Mouse (Mus musculus): ENCODE measurements around the gene Rtn4rl1. TPM values are rescaled to one million over a fixed set of nuclear protein-coding genes. Genes with fewer than 3 reads are reported as not detected.
"Not testable (repeated sequence)": the region's sequence is repeated elsewhere in the genome, so short reads cannot be mapped to it uniquely, and the experiment has no call there.

Gene Rtn4rl1
- polyA plus RNA-seq, 1 experiment: not detected

DNA sequence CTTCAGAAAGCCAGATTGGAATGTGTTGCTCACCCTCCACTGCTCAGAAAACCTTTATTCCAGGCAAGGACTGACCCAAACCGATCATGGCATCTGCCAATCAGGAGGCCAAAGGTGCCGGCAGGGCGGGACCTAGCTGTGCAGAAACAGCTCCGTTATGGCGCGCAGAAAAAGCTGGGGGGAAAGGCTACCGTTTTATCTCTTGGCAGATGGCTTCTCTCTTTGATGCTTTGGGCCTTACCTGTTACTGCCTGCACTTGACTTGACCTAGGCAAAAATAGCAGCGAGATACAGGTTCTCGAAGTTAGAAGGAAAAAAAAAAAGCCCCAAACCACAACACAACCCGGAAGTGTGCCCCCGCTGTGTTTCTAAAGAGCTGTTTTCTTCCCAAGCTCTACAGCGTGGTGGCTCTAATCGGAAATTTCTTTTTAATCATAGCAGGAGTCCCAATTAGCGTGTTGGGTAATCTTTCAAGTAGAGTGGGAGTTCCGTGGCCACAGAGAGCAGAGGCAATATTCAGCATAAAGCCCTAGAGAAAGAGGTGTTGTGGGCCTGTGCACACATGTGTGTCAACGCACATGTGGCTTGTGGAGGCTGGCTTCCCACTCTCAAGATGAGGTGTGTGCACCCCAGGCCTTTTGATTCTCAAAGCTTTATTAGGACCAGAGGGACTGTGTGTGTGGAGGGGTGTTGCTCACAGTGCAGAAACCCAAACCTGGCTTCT lies 85.9 kb downstream of the Rtn4rl1 start:
- Histone ChIP-seq H3K4me3 (ENCODE audit: insufficient read depth, low read depth, low read length) (no peak overlapping the region), H3K4me1 (ENCODE audit: control insufficient read depth, insufficient read depth, low read length) (peaks cover 28% of the 10 kb centered on the region), H3K27ac (ENCODE audit: insufficient read depth, low read depth, low read length) (no peak overlapping the region; the same call in 1 of the 2 replicates)
- 20% methylated on average over 16 of the region's 16 CpGs for WGBS
- no peak for TF ChIP-seq CTCF (IDR thresholded peaks at IDR 0.05; ENCODE audit: insufficient read depth, low read depth, low read length)
- no peak for TF ChIP-seq POLR2A (IDR thresholded peaks at IDR 0.05; ENCODE audit: insufficient read depth, low read depth, low read length)

- Histone ChIP-seq H3K27ac (ENCODE audit: insufficient read depth, low read depth, low read length) (no peak overlapping the region), H3K4me1 (ENCODE audit: control insufficient read depth, insufficient read depth, low read length) (peaks cover 25% of the 10 kb centered on the region), H3K4me3 (ENCODE audit: insufficient read depth, low read depth, low read length) (no peak overlapping the region)
- 46% methylated on average over 4 of the region's 5 CpGs for WGBS
- no peak for TF ChIP-seq CTCF (IDR thresholded peaks at IDR 0.05; ENCODE audit: insufficient read depth, low read depth, low read length)
- TF ChIP-seq POLR2A (IDR thresholded peaks at IDR 0.05; ENCODE audit: insufficient read depth, low read depth, low read length): no peak
Measured at GRCm38 (mm10) chr11:75280066-75280410, 86.5 kb downstream of the Rtn4rl1 start.

DNA sequence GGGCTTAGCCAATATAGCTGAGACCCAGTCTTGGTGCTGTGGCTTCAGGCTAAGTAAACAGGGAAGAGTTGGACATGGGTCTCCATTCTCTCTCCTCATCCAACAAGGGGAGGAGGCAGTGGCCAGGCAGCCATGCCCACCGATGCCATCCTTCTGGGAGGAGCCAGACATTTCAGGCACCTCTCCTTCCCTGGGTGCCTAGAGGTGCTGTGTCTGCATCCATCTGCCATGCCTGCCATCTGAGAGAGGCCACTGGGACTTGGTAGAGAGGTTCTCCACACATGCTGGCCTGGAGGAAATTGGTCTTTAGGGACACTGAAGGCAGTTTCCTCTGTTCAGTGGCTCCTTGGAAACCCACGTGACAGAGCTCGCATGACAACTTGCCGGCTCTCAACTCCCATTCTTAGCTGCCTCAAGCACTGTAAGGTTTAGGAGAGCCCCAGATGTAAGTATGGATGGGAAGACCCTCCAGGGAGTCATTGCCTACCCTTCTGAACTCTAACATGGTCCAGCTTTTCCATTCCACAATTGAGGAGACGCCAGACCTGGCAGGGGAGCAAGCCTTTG lies 86.9 kb downstream of the Rtn4rl1 start:
- TF ChIP-seq CTCF (IDR thresholded peaks at IDR 0.05; ENCODE audit: insufficient read depth, low read depth, low read length) (no peak), POLR2A (IDR thresholded peaks at IDR 0.05; ENCODE audit: insufficient read depth, low read depth, low read length) (no peak)
- WGBS: 74% methylated on average over 5 of the region's 5 CpGs
- Histone ChIP-seq H3K4me3 (ENCODE audit: insufficient read depth, low read depth, low read length) (no peak overlapping the region), H3K4me1 (ENCODE audit: control insufficient read depth, insufficient read depth, low read length) (peaks cover 25% of the 10 kb centered on the region), H3K27ac (ENCODE audit: insufficient read depth, low read depth, low read length) (no peak overlapping the region)

DNA sequence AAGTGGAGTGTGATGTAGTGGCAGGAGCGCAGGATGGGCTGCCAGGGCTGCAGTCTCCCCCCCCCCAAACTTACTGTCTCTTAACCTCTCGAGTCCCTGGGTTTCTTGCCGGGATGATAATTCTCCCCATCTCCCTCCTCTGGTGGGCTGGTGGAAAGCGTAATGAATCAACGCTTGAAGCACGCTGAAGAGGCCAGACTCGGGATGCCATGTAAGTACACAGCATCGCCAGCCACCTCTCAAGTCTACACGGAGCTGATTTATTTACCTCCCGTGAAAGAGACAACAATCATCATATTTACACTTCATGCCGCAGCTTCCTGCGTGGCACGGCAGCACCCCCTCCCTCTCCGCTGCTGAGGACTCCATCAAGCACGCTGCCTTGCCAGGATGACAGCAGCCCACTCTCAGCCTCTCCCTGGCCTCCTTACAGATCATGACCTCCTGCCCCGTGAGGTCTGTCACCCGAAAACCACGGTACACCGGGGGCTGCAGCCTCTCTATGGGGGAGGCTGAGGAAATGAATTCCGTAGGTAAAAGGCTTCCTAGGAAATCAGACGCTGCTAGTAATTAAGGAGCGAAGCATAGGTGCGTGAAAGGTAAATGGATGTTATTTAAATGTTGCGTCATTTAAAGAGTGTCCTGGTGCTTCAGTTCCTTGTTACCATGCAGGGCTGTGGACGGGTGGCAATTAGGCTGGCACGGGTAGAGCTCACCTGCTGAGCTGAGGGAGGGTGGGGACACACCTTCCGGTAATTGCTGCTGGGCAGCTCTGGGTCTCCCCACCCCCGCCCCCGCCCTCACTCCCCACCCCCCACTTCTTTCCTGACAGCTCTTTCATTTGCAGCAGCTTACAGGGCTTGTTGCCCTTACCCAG lies 88.0 kb downstream of the Rtn4rl1 start:
- WGBS: 31% methylated on average over 29 of the region's 29 CpGs
- Histone ChIP-seq H3K4me3 (ENCODE audit: insufficient read depth, low read depth, low read length) (no peak overlapping the region), H3K27ac (ENCODE audit: insufficient read depth, low read depth, low read length) (no peak overlapping the region), H3K4me1 (ENCODE audit: control insufficient read depth, insufficient read depth, low read length) (peaks cover 25% of the 10 kb centered on the region)
- TF ChIP-seq CTCF (IDR thresholded peaks at IDR 0.05; ENCODE audit: insufficient read depth, low read depth, low read length) (no peak), POLR2A (IDR thresholded peaks at IDR 0.05; ENCODE audit: insufficient read depth, low read depth, low read length) (no peak)

DNA sequence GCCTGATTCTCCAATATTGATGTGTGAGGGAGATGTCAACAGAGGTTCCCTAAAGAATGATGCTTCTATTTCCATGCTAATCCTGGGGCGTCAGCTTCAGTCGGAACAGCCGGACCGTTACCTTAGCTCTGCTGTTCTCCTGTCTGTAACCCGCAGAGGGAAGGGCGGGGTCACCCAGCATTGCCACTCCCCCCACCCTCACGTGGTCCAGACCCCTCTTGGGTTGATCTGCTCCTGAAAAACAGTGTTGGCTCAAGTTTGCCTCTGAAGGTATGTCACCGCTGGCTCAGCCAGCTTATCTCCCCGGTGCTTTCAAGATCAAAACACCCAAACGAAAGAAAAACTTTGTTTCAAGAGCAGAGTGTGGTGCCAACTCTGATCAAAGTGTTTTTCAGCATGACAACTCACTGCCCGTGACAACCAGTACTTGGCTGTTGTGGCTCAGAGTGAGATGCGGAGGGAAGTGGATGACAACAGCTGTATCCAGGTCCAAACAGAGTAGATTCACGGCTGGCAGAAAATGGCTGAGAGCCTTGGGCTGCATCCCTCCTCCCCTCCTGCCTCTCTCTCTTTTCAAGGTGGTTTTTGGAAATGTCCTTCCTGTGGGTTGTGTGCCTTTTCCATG lies 89.0 kb downstream of the Rtn4rl1 start:
- WGBS: 27% methylated on average over 13 of the region's 13 CpGs
- no peak for TF ChIP-seq CTCF (IDR thresholded peaks at IDR 0.05; ENCODE audit: insufficient read depth, low read depth, low read length)
- no peak for TF ChIP-seq POLR2A (IDR thresholded peaks at IDR 0.05; ENCODE audit: insufficient read depth, low read depth, low read length)

DNA sequence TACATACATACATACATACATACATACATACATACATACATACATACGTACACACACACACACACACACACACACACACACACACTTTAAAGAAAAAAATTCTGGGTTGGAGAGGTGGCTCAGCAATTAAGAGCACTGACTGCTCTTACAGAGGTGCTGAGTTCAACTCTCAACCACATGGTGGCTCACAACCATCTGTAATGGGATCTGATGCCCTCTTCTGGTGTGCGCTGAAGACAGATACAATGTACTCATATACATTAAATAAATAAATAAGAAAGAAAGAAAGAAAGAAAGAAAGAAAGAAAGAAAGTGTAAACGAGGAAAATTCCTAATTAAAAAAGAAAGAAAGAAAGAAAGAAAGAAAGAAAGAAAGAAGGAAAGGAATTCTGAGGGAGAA lies 90.2 kb downstream of the Rtn4rl1 start:
- 78% methylated on average over 3 of the region's 3 CpGs for WGBS
- H3K4me3 ChIP-seq (ENCODE audit: insufficient read depth, low read depth, low read length); H3K27ac ChIP-seq (ENCODE audit: insufficient read depth, low read depth, low read length): not testable (repeated sequence)
- peaks cover 25% of the 10 kb centered on the region for H3K4me1 ChIP-seq (ENCODE audit: control insufficient read depth, insufficient read depth, low read length)

More for the DNA sequence above, 89.0 kb downstream of the Rtn4rl1 start:
- Histone ChIP-seq H3K4me3 (ENCODE audit: insufficient read depth, low read depth, low read length) (no peak overlapping the region), H3K27ac (ENCODE audit: insufficient read depth, low read depth, low read length) (no peak overlapping the region), H3K4me1 (ENCODE audit: control insufficient read depth, insufficient read depth, low read length) (peaks cover 25% of the 10 kb centered on the region)

DNA sequence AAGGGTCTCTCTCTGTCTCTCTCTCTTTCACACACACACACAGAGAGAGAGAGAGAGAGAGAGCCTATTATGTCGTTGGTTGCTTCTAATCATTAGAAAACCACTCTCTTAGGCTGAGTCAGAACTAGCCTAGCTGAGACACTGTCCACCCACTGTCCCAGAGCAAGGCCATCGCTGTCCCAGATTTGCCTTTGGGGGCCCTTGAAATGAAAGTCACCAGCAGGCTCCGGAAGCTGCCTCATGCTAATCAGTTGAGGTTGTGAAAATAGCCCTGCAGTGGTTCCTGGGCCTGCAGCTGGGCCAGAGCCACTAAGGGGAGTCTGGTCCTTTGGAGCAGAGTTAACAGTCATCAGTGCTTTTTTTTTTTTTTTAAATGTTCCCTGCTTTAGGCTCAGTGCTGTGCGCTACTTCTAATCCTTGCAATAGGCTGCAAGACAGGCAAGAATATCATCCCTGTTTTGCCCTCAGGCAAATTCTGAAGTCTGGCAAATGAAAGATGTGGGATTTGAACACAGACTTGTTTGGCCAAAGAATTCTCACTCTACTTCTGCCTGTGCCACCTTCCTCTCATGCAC lies 92.4 kb downstream of the Rtn4rl1 start:
- H3K4me1 ChIP-seq (ENCODE audit: control insufficient read depth, insufficient read depth, low read length): peaks cover 10% of the 10 kb centered on the region; the same call in 1 of the 2 replicates
- no peak overlapping the region for H3K4me3 ChIP-seq (ENCODE audit: insufficient read depth, low read depth, low read length)
- WGBS: 75% methylated on average over 4 of the region's 4 CpGs
- H3K27ac ChIP-seq (ENCODE audit: insufficient read depth, low read depth, low read length): no peak overlapping the region
- no peak for TF ChIP-seq POLR2A (IDR thresholded peaks at IDR 0.05; ENCODE audit: insufficient read depth, low read depth, low read length)

- Histone ChIP-seq H3K4me1 (ENCODE audit: control insufficient read depth, insufficient read depth, low read length) (peaks cover 8% of the 10 kb centered on the region; the same call in 1 of the 2 replicates), H3K4me3 (ENCODE audit: insufficient read depth, low read depth, low read length) (no peak overlapping the region), H3K27ac (ENCODE audit: insufficient read depth, low read depth, low read length) (no peak overlapping the region)
- no peak for TF ChIP-seq POLR2A (IDR thresholded peaks at IDR 0.05; ENCODE audit: insufficient read depth, low read depth, low read length)
- TF ChIP-seq CTCF (IDR thresholded peaks at IDR 0.05; ENCODE audit: insufficient read depth, low read depth, low read length): no peak
- 97% methylated on average over 4 of the region's 4 CpGs for WGBS
Measured at GRCm38 (mm10) chr11:75286868-75287267, 93.3 kb downstream of the Rtn4rl1 start.

Measured in olfactory bulb, adult 2 months (tissue).